Mouse (Mus musculus): Measurements from ENCODE around the gene Zfp524.
"Not testable (repeated sequence)": the region's sequence is repeated elsewhere in the genome, so short reads cannot be mapped to it uniquely, and the experiment has no call there.

The Zfp524 gene

GRCm38 (mm10) chr7:5016057-5016456 lies 1.8 kb downstream of the Zfp524 start:
- in situ Hi-C loops (cut with MboI), result no loop called here

- in situ Hi-C loops (cut with MboI), result no loop called here
Measured at GRCm38 (mm10) chr7:5016920-5017319, 2.7 kb downstream of the Zfp524 start.

GRCm38 (mm10) chr7:5017352-5017751 lies 3.1 kb downstream of the Zfp524 start:
- in situ Hi-C loops (cut with MboI), result no loop called here

GRCm38 (mm10) chr7:5017931-5018330 lies 3.7 kb downstream of the Zfp524 start:
- in situ Hi-C loops (cut with MboI), result no loop called here

GRCm38 (mm10) chr7:5019576-5019975 lies 5.4 kb downstream of the Zfp524 start:
- in situ Hi-C loops (cut with MboI), result not testable (repeated sequence)

- in situ Hi-C loops (cut with MboI), result no loop called here
Measured at GRCm38 (mm10) chr7:5020000-5020681, 5.9 kb downstream of the Zfp524 start, which contains the start of the genes Zfp865 and Ccdc106. Gene Zfp865, plus strand, starts transcription at chr7:5020376. Gene Ccdc106, plus strand, starts transcription at chr7:5020553.

GRCm38 (mm10) chr7:5020685-5021084 lies 6.5 kb downstream of the Zfp524 start:
- in situ Hi-C loops (cut with MboI), result no loop called here

GRCm38 (mm10) chr7:5021197-5021596 lies 7.0 kb downstream of the Zfp524 start:
- in situ Hi-C loops (cut with MboI), result no loop called here

- in situ Hi-C loops (cut with MboI), result no loop called here
Measured at GRCm38 (mm10) chr7:5029543-5029942, 15.3 kb downstream of the Zfp524 start.

- in situ Hi-C loops (cut with MboI), result no loop called here
Measured at GRCm38 (mm10) chr7:5029946-5030345, 15.7 kb downstream of the Zfp524 start.

GRCm38 (mm10) chr7:5030554-5031275 lies 16.5 kb downstream of the Zfp524 start:
- in situ Hi-C loops (cut with MboI), result no loop called here

GRCm38 (mm10) chr7:5031496-5031895 lies 17.3 kb downstream of the Zfp524 start:
- in situ Hi-C loops (cut with MboI), result no loop called here

GRCm38 (mm10) chr7:5033818-5034217 lies 19.6 kb downstream of the Zfp524 start, which contains the start of gene 4632433K11Rik:
Gene 4632433K11Rik, plus strand, starts transcription at chr7:5034118.
- in situ Hi-C loops (cut with MboI), result no loop called here

GRCm38 (mm10) chr7:5035628-5036027 lies 21.4 kb downstream of the Zfp524 start:
- in situ Hi-C loops (cut with MboI), result no loop called here

GRCm38 (mm10) chr7:5036136-5036535 lies 21.9 kb downstream of the Zfp524 start:
- in situ Hi-C loops (cut with MboI), result no loop called here

GRCm38 (mm10) chr7:5037026-5037425 lies 22.8 kb downstream of the Zfp524 start:
- in situ Hi-C loops (cut with MboI), result no loop called here

GRCm38 (mm10) chr7:5037467-5037866 lies 23.3 kb downstream of the Zfp524 start:
- in situ Hi-C loops (cut with MboI), result no loop called here

GRCm38 (mm10) chr7:5038109-5038732 lies 24.0 kb downstream of the Zfp524 start, which contains the start of gene Zfp784:
Gene Zfp784, minus strand, starts transcription at chr7:5038446.
- in situ Hi-C loops (cut with MboI), result no loop called here

- in situ Hi-C loops (cut with MboI), result no loop called here
Measured at GRCm38 (mm10) chr7:5038940-5039339, 24.7 kb downstream of the Zfp524 start.

GRCm38 (mm10) chr7:5044981-5045380 lies 30.8 kb downstream of the Zfp524 start:
- in situ Hi-C loops (cut with MboI), result loop anchor here (5.0 kb wide), 1 partner anchor 33 kb away; the partner anchor contains the start of genes Fiz1 and Zfp524

GRCm38 (mm10) chr7:5046112-5046511 lies 31.9 kb downstream of the Zfp524 start:
- in situ Hi-C loops (cut with MboI), result loop anchor here (5.0 kb wide), 1 partner anchor 34 kb away; the partner anchor contains the start of genes Fiz1 and Zfp524

GRCm38 (mm10) chr7:5047313-5047712 lies 33.1 kb downstream of the Zfp524 start:
- in situ Hi-C loops (cut with MboI), result loop anchor here (5.0 kb wide), 1 partner anchor 35 kb away; the partner anchor contains the start of genes Fiz1 and Zfp524
